Mouse (Mus musculus) kidney, postnatal 0 days (tissue): ENCODE results near the gene Epn3. TPM values are rescaled to one million over a fixed set of nuclear protein-coding genes. Genes with fewer than 3 reads are reported as not detected.
A peak's percentile ranks its signal among the peaks of the same experiment; 100 is the strongest.

Experiments
- ATAC-seq: fragments of 200-750 bp; cut with Nextera tagmentation; replicated peaks from 2 replicates; pipeline ENCODE4 v1.8.0; 2017; ENCODE audit warnings: low read depth, moderate number of reproducible peaks, moderate TSS enrichment, moderate library complexity; ENCODE audit not compliant: low FRiP score
- DNase-seq: peaks from one replicate; pipeline ENCODE4 v3.0.0-alpha.2; 2016; ENCODE audit warnings: low spot score
- H3K27ac ChIP-seq: fragments of 300-500 bp; sonication (generic); 2 replicates; pipeline ENCODE4 v1.5.1; 2014; ENCODE audit warnings: mild to moderate bottlenecking
- H3K27me3 ChIP-seq: fragments of 300-500 bp; sonication (generic); 2 replicates; pipeline ENCODE4 v1.6.1; 2014; ENCODE audit warnings: low read length, mixed read lengths; ENCODE audit not compliant: insufficient read depth
- H3K36me3 ChIP-seq: fragments of 300-500 bp; sonication (generic); 2 replicates; pipeline ENCODE4 v1.6.1; 2014; ENCODE audit warnings: low read length, mixed read lengths; ENCODE audit not compliant: insufficient read depth
- H3K4me1 ChIP-seq: fragments of 300-500 bp; sonication (generic); replicated peaks from 2 replicates; pipeline ENCODE4 v1.6.1; 2014; ENCODE audit warnings: antibody characterized with exemption, low read length, mixed read lengths; ENCODE audit not compliant: insufficient read depth
- H3K4me2 ChIP-seq: fragments of 300-500 bp; sonication (generic); 2 replicates; pipeline ENCODE4 v1.6.1; 2014; ENCODE audit warnings: mild to moderate bottlenecking, low read length, moderate library complexity, mixed read lengths
- H3K4me3 ChIP-seq: fragments of 300-500 bp; sonication (generic); replicated peaks from 2 replicates; pipeline ENCODE4 v1.5.1; 2014; ENCODE audit warnings: low read depth, low read length
- H3K9ac ChIP-seq: fragments of 300-500 bp; sonication (generic); 2 replicates; pipeline ENCODE4 v1.6.1; 2014; ENCODE audit warnings: low read depth, low read length
- H3K9me3 ChIP-seq: fragments of 300-500 bp; sonication (generic); replicated peaks from 2 replicates; pipeline ENCODE4 v1.6.1; 2016; ENCODE audit warnings: low read length, inconsistent platforms, mixed read lengths
- CTCF ChIP-seq: IDR thresholded peaks from 2 replicates; pipeline ENCODE4 v1.5.1; 2016; ENCODE audit warnings: antibody characterized with exemption, low read depth, mild to moderate bottlenecking, moderate library complexity
- WGBS: fragments of 180-500 bp; shearing (Covaris S2); extraction: QIAGEN DNeasy Blood & Tissue Kit; methylation state at CpG from one replicate; pipeline ENCODE4 v1.1.7; 2014; 5-methylcytosine and 5-hydroxymethylcytosine counted together
- polyA plus RNA-seq: library from polyadenylated mRNA; unstranded; fragments of >200 nt; fragmentation: Nextera tagmentation; extraction: Ambion mirVana; gene quantifications from 2 replicates; pipeline ENCODE4 v1.2.1, GENCODE M21; 2015

Epn3 gene
- polyA plus RNA-seq, 1 experiment from 2014 or later, result 37.5 TPM

DNA sequence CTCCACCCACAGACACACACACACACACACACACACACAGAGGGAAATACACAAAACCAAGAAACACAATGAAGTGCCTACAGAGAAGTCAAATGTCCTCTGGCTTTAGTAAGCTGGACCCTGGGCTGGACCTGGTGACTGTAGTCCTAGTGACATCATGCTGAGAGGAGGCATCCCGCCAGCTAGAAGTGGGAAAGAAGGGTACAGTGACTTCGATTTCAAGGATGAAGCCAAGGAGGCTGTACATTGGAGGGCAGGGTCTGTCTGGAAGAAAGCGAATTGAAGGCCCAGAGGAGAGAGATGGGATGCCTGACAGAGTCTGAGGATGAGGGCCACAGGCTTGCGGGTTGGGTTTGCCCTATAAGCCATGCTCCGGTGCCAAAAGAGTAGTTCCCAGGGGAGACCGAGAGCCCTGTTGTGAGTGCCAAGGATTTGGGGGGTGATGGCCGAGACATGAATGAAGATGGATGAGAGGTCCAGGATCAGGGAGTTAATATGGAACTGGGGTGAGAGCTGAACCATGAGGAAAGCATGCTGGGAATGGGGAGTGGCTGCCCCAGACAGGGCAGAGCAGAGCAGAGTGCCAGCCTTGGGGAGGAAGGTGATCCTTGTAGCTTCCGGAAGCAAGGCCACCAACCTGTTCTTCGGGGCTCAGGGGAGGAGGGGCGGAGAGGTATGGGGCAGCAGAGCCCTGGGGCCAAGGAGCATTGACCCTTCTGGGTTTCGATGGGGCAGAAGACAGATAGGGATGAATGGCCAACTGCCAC is 10.8 kb downstream of the Epn3 start:
- peaks cover 3% of the 10 kb centered on the region; the same call in 1 of the 2 replicates for H3K36me3 ChIP-seq
- no peak overlapping the region for H3K4me3 ChIP-seq
- 85% methylated on average over 11 of the region's 11 CpGs for WGBS
- H3K4me1 ChIP-seq, result peaks cover 7% of the 10 kb centered on the region; the same call in 1 of the 2 replicates
- no peak overlapping the region for H3K27ac ChIP-seq
- H3K27me3 ChIP-seq, result peaks cover 2% of the 10 kb centered on the region; the same call in 1 of the 2 replicates
- no peak for TF ChIP-seq CTCF
- no peaks in the 10 kb centered on the region for H3K9me3 ChIP-seq
- DNase-seq (no peak), ATAC-seq (no peak)
- H3K9ac ChIP-seq, result no peak overlapping the region
- no peak overlapping the region for H3K4me2 ChIP-seq

DNA sequence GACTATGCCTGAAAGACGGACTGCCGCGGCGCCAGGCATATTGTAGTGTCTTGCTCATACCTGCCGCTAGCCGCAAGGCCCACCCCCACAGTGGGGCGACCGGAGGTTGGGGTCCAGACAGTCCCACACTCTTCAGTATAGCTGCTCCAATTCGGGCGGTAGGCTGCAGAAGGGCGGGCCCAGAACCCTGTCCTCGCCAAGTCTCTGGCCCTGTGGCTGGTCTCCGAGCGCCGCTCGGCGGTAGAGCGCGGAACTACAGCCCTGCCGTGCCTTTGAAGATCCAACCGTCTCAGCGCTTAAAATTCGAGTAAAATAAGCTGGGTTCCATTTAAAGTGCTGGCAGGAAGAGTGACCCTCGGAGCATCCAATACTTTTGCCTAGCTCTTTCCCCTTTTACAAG is 13.8 kb downstream of the Epn3 start, which contains the start of gene Spata20:
Gene Spata20, minus strand, starts transcription at position 179 of the 400 bp plus-strand sequence.
- H3K4me2 ChIP-seq, result 0 out of 2 replicates have a peak within 1 kb of the TSS, but pooled peaks have one; percentile 35
- H3K9me3 ChIP-seq, result no peaks in the 10 kb centered on the region
- H3K27ac ChIP-seq, result no peak within 1 kb of the TSS
- no peaks in the 10 kb centered on the region for H3K36me3 ChIP-seq
- DNase-seq (peak; percentile 90), ATAC-seq (peak; percentile 56)
- no peak within 1 kb of the TSS for H3K4me3 ChIP-seq
- peaks cover 2% of the 10 kb centered on the region; the same call in 1 of the 2 replicates for H3K27me3 ChIP-seq
- WGBS, result 4% methylated on average over 24 of the region's 24 CpGs
- no peak within 1 kb of the TSS for H3K9ac ChIP-seq
- H3K4me1 ChIP-seq, result peaks cover 1% of the 10 kb centered on the region; the same call in 1 of the 2 replicates
- TF ChIP-seq CTCF, result peak; percentile 99

- no peaks in the 10 kb centered on the region; the same call in 1 of the 2 replicates for H3K4me1 ChIP-seq
- H3K36me3 ChIP-seq, result no peaks in the 10 kb centered on the region
- no peak overlapping the region for H3K4me3 ChIP-seq
- no peak overlapping the region for H3K4me2 ChIP-seq
- no peak overlapping the region for H3K27ac ChIP-seq
- no peak for ATAC-seq
- no peak overlapping the region for H3K9ac ChIP-seq
- no peak for DNase-seq
- H3K9me3 ChIP-seq, result no peaks in the 10 kb centered on the region
- no peak for TF ChIP-seq CTCF
- 63% methylated on average over 5 of the region's 5 CpGs for WGBS
- peaks cover 2% of the 10 kb centered on the region; the same call in 1 of the 2 replicates for H3K27me3 ChIP-seq
Observed at GRCm38 (mm10) chr11:94485223-94485622, 14.6 kb downstream of the Epn3 start.

GRCm38 (mm10) chr11:94484636-94485035 is 15.1 kb downstream of the Epn3 start:
- WGBS, result 84% methylated on average over 9 of the region's 9 CpGs
- no peak for DNase-seq
- no peak overlapping the region for H3K9ac ChIP-seq

GRCm38 (mm10) chr11:94483921-94484320 is 15.9 kb downstream of the Epn3 start:
- DNase-seq, result no peak
- Histone ChIP-seq H3K36me3 (no peaks in the 10 kb centered on the region), H3K27me3 (peaks cover 2% of the 10 kb centered on the region; the same call in 1 of the 2 replicates), H3K9ac (no peak overlapping the region), H3K9me3 (no peaks in the 10 kb centered on the region), H3K4me2 (no peak overlapping the region), H3K4me3 (no peak overlapping the region), H3K27ac (no peak overlapping the region), H3K4me1 (no peaks in the 10 kb centered on the region; the same call in 1 of the 2 replicates)
- no peak for TF ChIP-seq CTCF
- no peak for ATAC-seq
- WGBS, result 68% methylated on average over 14 of the region's 14 CpGs

More at GRCm38 (mm10) chr11:94484636-94485035, 15.1 kb downstream of the Epn3 start:
- H3K36me3 ChIP-seq, result no peaks in the 10 kb centered on the region
- peaks cover 2% of the 10 kb centered on the region; the same call in 1 of the 2 replicates for H3K27me3 ChIP-seq
- no peak overlapping the region for H3K4me2 ChIP-seq
- H3K4me1 ChIP-seq, result no peaks in the 10 kb centered on the region; the same call in 1 of the 2 replicates
- H3K27ac ChIP-seq, result no peak overlapping the region
- no peak overlapping the region for H3K4me3 ChIP-seq
- no peaks in the 10 kb centered on the region for H3K9me3 ChIP-seq
- ATAC-seq, result no peak
- TF ChIP-seq CTCF, result no peak

DNA sequence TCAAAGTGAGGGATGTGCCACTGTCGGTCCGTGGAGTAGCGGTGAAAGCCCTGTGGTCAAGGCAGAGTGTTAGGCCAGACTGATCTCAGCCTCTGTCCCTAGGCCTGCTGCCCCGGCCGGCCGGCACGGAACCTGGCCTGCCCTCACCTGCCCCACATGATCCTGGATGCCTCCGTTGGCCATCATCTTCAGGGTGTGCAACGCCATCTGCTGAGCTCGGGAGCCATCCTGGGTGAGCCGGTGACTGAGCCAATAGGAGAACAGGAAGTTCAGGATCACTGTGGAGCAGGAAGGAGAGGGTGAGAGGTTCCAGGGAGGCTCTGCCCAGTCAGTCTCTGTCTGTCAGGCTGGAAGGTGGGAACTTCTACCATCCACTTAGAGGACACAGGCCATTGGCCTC is 16.3 kb downstream of the Epn3 start:
- no peaks in the 10 kb centered on the region for H3K9me3 ChIP-seq
- DNase-seq, result no peak

More for the DNA sequence above, 16.3 kb downstream of the Epn3 start:
- Histone ChIP-seq H3K27ac (no peak overlapping the region), H3K4me2 (no peak overlapping the region), H3K9ac (no peak overlapping the region), H3K4me3 (no peak overlapping the region), H3K4me1 (no peaks in the 10 kb centered on the region; the same call in 1 of the 2 replicates), H3K27me3 (peaks cover 2% of the 10 kb centered on the region; the same call in 1 of the 2 replicates), H3K36me3 (no peaks in the 10 kb centered on the region)
- WGBS, result 78% methylated on average over 11 of the region's 11 CpGs
- no peak for ATAC-seq
- peak; percentile 31; the same call in 1 of the 2 replicates for TF ChIP-seq CTCF
